Mouse (Mus musculus) cortical plate, adult 2 months (tissue): ENCODE data around the gene Igfbp1. TPM values are rescaled to one million over a fixed set of nuclear protein-coding genes. Genes with fewer than 3 reads are reported as not detected.

Source experiments
- H3K27ac ChIP-seq: fragments of 200-500 bp; 2 replicates; pipeline ENCODE4 v1.5.1; 2012; ENCODE audit warnings: low read length, control low read depth, inconsistent platforms; ENCODE audit not compliant: insufficient read depth
- H3K4me1 ChIP-seq: fragments of 200-500 bp; 2 replicates; pipeline ENCODE4 v1.6.1; 2011; ENCODE audit warnings: low read length; ENCODE audit not compliant: control insufficient read depth, insufficient read depth
- H3K4me3 ChIP-seq: fragments of 200-500 bp; 2 replicates; pipeline ENCODE4 v1.5.1; 2011; ENCODE audit warnings: mild to moderate bottlenecking, low read length, control low read depth; ENCODE audit not compliant: insufficient read depth
- CTCF ChIP-seq: fragments of 200-500 bp; IDR thresholded peaks from 2 replicates; pipeline ENCODE4 v1.5.1; 2011; ENCODE audit warnings: mild to moderate bottlenecking, control low read depth, low read length; ENCODE audit not compliant: insufficient read depth; ENCODE audit errors: extremely low read depth
- POLR2A ChIP-seq: fragments of 200-500 bp; IDR thresholded peaks from 2 replicates; pipeline ENCODE4 v1.6.1; 2011; ENCODE audit warnings: mild to moderate bottlenecking, low read length, control low read depth; ENCODE audit not compliant: insufficient read depth; ENCODE audit errors: extremely low read depth
- polyA plus RNA-seq: library from polyadenylated mRNA; depleted of rRNA; stranded (reverse); fragments of >200 nt; gene quantifications from 2 replicates; pipeline ENCODE4 v1.2.3, GENCODE M21; 2012

The Igfbp1 gene
- polyA plus RNA-seq, 1 experiment: 0.17 TPM

DNA sequence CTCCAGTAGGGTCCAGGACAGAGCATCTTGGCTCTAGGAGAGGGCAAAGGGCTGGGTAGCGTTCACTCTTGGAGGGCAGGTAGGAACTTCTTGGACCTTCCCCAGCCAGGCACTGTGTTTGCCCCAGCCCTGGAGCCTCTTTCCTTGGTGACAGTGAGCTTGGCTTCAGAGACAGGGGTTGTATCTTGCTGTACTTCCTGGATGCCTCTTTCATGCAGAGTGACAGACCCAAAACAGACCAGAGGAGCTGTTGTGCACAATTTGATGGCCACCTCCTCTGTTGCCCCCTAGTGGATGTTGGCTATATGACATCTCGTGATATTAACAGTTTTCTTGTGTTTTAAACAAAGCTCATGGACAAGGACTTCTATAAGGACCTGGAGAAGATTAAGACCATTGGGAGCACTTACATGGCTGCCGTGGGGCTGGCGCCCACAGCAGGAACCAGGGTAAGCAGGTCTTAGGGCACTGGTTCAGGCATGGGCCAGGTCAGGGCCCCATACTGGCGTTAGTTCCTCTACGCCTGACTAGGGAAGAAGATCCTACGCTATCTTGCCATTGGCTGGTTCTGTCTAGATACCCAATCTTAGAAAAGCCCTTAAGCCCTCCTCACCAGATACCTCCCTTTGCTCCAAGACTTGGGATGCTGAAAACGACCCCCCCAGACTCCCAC, 35.9 kb upstream of the Igfbp1 start:
- Histone ChIP-seq H3K4me3 (no peak overlapping the region), H3K4me1 (no peaks in the 10 kb centered on the region), H3K27ac (no peak overlapping the region)
- TF ChIP-seq CTCF (peak; percentile 69), POLR2A (no peak)

GRCm38 (mm10) chr11:7164416-7164815, 33.2 kb upstream of the Igfbp1 start:
- no peak overlapping the region for H3K27ac ChIP-seq
- no peaks in the 10 kb centered on the region for H3K4me1 ChIP-seq
- no peak overlapping the region for H3K4me3 ChIP-seq
- TF ChIP-seq CTCF (no peak), POLR2A (no peak)

DNA sequence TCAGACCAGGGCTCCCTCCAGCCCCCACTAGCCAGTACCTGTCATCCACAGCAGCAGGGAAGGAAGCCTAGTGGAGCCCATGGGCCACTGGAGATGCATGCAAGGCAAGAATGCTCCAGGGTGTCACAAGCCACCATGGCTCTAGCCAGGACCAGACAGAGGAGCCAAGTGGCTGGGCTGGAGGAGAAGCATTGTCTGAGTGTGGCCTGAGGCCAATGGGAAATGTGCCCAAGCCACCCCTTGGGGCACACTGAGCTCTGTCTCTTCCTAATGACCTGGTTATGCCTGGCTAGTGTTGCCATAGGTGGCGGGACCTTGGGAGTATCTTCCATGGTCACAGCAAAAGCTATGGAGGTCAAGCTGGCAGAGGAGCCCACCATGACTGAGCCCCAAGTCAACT, 27.9 kb upstream of the Igfbp1 start:
- Histone ChIP-seq H3K4me3 (no peak overlapping the region), H3K27ac (no peak overlapping the region), H3K4me1 (no peaks in the 10 kb centered on the region)
- TF ChIP-seq POLR2A (no peak), CTCF (no peak)

DNA sequence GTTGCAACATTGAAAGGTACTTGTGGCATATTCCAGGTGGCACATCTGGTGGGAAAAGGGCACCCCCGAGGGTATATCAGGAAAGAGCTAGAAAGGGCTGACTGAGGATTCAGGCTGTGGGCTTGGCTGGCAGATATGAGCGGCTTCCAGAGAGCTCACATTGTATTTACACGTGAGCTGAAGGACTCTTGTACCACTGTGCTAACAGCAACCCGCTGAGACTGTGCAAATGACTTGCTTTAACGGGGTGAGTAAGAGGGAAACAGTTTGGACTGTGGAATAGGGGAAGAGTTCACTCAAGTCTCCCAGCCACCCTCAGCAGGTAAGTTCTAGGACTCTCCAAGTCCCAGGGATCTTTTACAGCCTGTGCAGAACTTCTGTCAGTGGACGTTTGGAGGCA, 23.9 kb upstream of the Igfbp1 start:
- TF ChIP-seq POLR2A (no peak), CTCF (no peak)
- no peak overlapping the region for H3K27ac ChIP-seq
- no peaks in the 10 kb centered on the region for H3K4me1 ChIP-seq
- no peak overlapping the region for H3K4me3 ChIP-seq

GRCm38 (mm10) chr11:7178724-7179123, 18.9 kb upstream of the Igfbp1 start:
- TF ChIP-seq POLR2A (no peak), CTCF (no peak)
- H3K4me3 ChIP-seq: no peak overlapping the region
- H3K27ac ChIP-seq: no peak overlapping the region
- H3K4me1 ChIP-seq: no peaks in the 10 kb centered on the region

GRCm38 (mm10) chr11:7179276-7179675, 18.3 kb upstream of the Igfbp1 start:
- no peak overlapping the region for H3K27ac ChIP-seq
- no peak for TF ChIP-seq POLR2A
- no peak for TF ChIP-seq CTCF
- no peak overlapping the region for H3K4me3 ChIP-seq
- no peaks in the 10 kb centered on the region for H3K4me1 ChIP-seq

GRCm38 (mm10) chr11:7182409-7183042, 15.1 kb upstream of the Igfbp1 start:
- TF ChIP-seq POLR2A: no peak
- no peak for TF ChIP-seq CTCF
- Histone ChIP-seq H3K27ac (no peak overlapping the region), H3K4me3 (no peak overlapping the region), H3K4me1 (no peaks in the 10 kb centered on the region)

DNA sequence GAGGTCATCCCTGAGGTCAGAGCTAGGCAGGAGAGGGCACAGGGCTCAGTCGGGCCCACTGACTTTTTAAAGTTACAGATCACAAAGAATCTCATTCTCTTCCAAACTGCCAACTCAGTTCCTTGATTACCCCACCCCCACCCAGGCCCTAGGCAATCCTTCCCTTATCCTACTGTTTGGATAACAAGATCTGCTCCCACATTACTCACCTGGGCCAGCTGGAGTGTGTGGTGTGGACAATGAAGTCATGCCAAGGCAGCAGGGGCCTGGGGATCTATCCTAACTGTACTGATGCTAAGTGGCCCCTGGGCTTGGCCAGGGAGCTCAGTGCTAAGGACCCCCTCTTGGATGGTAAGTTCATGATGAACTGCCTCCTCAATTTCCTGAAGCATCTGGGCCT, 13.2 kb upstream of the Igfbp1 start:
- Histone ChIP-seq H3K4me1 (no peaks in the 10 kb centered on the region), H3K27ac (no peak overlapping the region), H3K4me3 (no peak overlapping the region)
- TF ChIP-seq CTCF (no peak), POLR2A (no peak)

DNA sequence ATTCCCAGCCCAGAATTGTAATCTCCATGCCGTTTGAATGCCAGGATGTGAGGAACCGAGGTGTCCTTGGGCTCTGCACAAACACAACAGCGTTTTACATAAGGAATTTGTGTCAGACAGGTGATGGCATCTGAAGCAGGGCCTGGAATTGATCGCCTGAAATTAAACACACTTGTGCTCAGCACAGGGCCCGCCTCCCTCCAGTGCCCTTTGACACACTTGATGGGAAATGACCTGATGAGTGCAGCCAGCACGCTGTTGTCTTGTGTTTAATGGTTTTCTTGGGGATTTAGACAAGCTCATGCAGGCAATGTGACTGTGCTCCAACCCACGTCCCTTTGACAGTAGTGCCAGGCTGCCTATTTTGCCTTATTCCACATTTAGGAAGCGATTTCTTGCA, 10.1 kb upstream of the Igfbp1 start:
- TF ChIP-seq POLR2A: no peak
- no peak for TF ChIP-seq CTCF
- H3K27ac ChIP-seq: no peak overlapping the region

GRCm38 (mm10) chr11:7188469-7188868, 9.1 kb upstream of the Igfbp1 start, which contains the start of gene Gm11985:
Gene Gm11985, minus strand, starts transcription at chr11:7188569.
- no peak for TF ChIP-seq POLR2A
- no peak for TF ChIP-seq CTCF
- Histone ChIP-seq H3K4me1 (no peaks in the 10 kb centered on the region), H3K27ac (no peak within 1 kb of the TSS), H3K4me3 (no peak within 1 kb of the TSS)

More for the DNA sequence above, 10.1 kb upstream of the Igfbp1 start:
- H3K4me3 ChIP-seq: no peak overlapping the region
- no peaks in the 10 kb centered on the region for H3K4me1 ChIP-seq

DNA sequence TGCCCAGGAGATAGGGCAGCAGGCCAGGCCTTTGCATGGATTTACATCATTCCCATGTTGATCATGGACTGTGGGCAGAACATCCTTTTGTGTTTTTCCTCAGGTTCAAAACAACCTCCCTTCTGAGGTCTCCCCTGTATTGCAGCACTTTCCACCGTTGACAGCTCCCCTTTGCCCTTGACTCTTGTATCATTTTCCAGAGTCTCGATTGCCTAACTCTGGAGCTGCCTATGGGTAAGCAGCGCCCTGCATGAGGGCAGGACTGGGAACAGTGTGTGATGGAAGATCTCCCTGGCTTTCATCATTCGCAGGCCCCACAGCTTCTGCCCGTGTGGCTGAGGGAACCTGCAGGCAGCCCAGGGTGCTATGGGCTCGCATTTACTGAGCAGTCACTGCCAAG, 4.9 kb upstream of the Igfbp1 start:
- Histone ChIP-seq H3K4me3 (no peak overlapping the region), H3K27ac (no peak overlapping the region), H3K4me1 (no peaks in the 10 kb centered on the region)
- TF ChIP-seq CTCF (no peak), POLR2A (no peak)
